ENCODE assay signal across 17 mouse cellular contexts in the genomic region with DNA sequence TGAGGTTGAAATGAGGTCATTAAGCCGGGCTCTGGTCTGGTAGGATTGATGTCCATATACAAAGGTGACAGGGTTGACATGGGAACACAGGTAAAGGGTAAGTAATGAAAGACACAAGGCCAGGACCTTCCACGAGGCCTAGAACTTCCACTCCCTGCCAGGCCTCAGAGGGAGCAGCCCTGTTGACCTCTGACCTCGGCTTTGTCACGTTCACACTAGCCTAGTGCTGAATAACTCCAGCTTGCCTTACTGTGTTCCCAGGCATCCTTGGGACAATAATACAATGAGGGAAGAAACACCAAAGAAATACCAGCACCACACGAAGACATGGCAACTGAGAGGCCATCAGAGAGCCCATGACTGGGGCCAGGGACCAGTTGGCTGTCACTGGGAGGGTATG. TPM values are rescaled to one million over a fixed set of nuclear protein-coding genes. Genes with fewer than 3 reads are reported as not detected.
"Had no signal": no experiment of that assay in that cellular context is flagged by ENCODE, and none has a peak within 500 bp of the region (broad histone marks: within the 10 kb centered on the region; RNA-seq: fewer than 3 reads in every experiment).

No protein-coding gene starts in this region.

- H3K4me1 ChIP-seq: midbrain, embryonic 13.5 days; midbrain, embryonic 15.5 days; neural tube, embryonic 12.5 days; stomach, embryonic 15.5 days had no signal

- DNase-seq: liver, postnatal 0 days; lung, embryonic 14.5 days; lung, postnatal 14 days; lung, postnatal 36 days; right cerebral cortex, postnatal 14 days; thymus, adult 2 months; thymus, postnatal 25 days; thymus, postnatal 4 days had no signal

- H3K36me3 ChIP-seq: midbrain, embryonic 13.5 days; midbrain, embryonic 15.5 days; neural tube, embryonic 12.5 days; stomach, embryonic 15.5 days had no signal

- H3K4me2 ChIP-seq: lung, embryonic 14.5 days; midbrain, embryonic 11.5 days; midbrain, embryonic 13.5 days; midbrain, embryonic 15.5 days; neural tube, embryonic 12.5 days; stomach, embryonic 15.5 days had no signal

- H3K9me3 ChIP-seq: midbrain, embryonic 15.5 days; stomach, embryonic 15.5 days had no signal

- ATAC-seq: liver, postnatal 0 days; lung, postnatal 0 days; midbrain, embryonic 13.5 days; midbrain, embryonic 15.5 days had no signal

- H3K27me3 ChIP-seq: midbrain, embryonic 13.5 days; midbrain, embryonic 15.5 days; stomach, embryonic 15.5 days had no signal

- H3K4me3 ChIP-seq: midbrain, embryonic 13.5 days; midbrain, embryonic 15.5 days; neural tube, embryonic 12.5 days; stomach, embryonic 15.5 days had no signal

- H3K27ac ChIP-seq: macrophage; midbrain, embryonic 13.5 days; midbrain, embryonic 15.5 days; neural tube, embryonic 12.5 days; stomach, embryonic 15.5 days; stomach, postnatal 0 days had no signal

- H3K9ac ChIP-seq: liver, postnatal 0 days; lung, embryonic 14.5 days; midbrain, embryonic 13.5 days; midbrain, embryonic 15.5 days; neural tube, embryonic 12.5 days; stomach, embryonic 15.5 days had no signal

RNA-seq across cellular contexts. Expression of a gene that starts 29.5 kb away (rescaled TPM):
- total RNA-seq: neutrophil, adult 5-6 weeks had no signal
